Mouse (Mus musculus): Measurements from ENCODE around the gene Cfc1. TPM values are rescaled to one million over a fixed set of nuclear protein-coding genes. Genes with fewer than 3 reads are reported as not detected.
A peak's percentile ranks its signal among the peaks of the same experiment; 100 is the strongest.

Gene Cfc1
- polyA plus RNA-seq, 1 experiment from 2014 or later: not detected

DNA sequence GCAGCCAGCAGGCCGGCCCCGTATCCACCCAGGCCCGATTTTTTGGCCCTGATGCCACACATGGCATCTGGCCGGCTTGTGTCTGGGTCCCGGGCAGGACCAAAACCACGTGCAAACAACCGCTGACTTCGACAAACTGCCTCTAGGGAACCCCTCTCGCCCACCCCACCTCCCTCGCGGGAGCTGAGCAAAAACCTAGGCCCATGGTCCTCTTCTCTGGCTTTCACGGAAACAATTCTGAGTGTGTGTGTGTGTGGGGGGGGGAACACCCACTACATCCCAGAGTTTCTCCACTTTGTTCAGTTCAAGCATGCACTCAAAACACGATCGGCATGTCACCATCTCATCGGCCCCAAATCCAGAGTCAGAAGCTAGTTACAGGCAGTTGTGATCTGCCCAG, 25.4 kb downstream of the Cfc1 start, which contains the start of gene Prss40:
Prss40 (minus strand) TSS at position 101 of the 400 bp plus-strand sequence.
- no peak for ATAC-seq
- H3K27ac ChIP-seq: no peak within 1 kb of the TSS
- H3K36me3 ChIP-seq: no peaks in the 10 kb centered on the region
- WGBS (ENCODE audit: insufficient replicate concordance): 73% methylated on average over 15 of the region's 15 CpGs
- no peak within 1 kb of the TSS for H3K4me2 ChIP-seq
- H3K9ac ChIP-seq: no peak within 1 kb of the TSS
- H3K4me3 ChIP-seq: no peak within 1 kb of the TSS
- no peaks in the 10 kb centered on the region for H3K9me3 ChIP-seq (replicated peaks)
- no peaks in the 10 kb centered on the region for H3K4me1 ChIP-seq
- no peaks in the 10 kb centered on the region for H3K27me3 ChIP-seq (replicated peaks)

DNA sequence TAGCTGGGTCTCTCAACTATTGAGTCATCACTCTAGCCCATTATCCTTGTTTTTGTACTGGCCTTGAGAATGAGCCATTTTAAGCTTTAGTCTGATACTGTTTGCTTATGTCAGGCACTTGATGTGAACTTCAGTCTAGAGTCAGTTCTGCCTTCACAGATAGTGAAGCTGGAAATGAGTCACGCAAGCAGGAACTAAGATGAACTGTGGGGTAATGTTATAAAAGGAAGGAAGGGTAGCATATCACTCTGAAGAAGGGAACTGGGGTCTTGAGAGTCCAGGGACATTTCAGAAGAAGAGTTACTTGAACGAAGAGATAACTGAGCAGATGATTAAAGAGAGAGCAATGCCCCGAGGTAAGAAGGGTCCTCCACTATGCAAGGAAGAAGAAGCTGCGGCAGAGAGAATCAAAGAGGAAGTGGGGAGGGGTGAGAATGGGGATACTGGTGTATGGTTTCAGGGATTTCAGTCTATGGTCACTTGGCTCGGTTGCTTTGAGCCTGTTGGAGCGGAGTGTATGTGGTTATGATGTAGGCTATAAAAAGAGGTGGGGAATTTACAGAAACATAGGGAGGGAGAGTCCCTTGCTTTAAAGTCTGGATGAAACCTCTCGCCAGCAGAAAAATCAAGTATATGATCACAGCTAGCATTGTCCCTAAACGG, 29.1 kb downstream of the Cfc1 start:
- H3K27me3 ChIP-seq (replicated peaks): no peaks in the 10 kb centered on the region
- H3K27ac ChIP-seq: no peak overlapping the region
- H3K9me3 ChIP-seq (replicated peaks): no peaks in the 10 kb centered on the region
- no peak overlapping the region for H3K4me2 ChIP-seq
- H3K4me1 ChIP-seq: no peaks in the 10 kb centered on the region
- H3K36me3 ChIP-seq: no peaks in the 10 kb centered on the region
- WGBS (ENCODE audit: insufficient replicate concordance): 33% methylated on average over 8 of the region's 8 CpGs
- H3K4me3 ChIP-seq: no peak overlapping the region
- no peak overlapping the region for H3K9ac ChIP-seq
- no peak for ATAC-seq

DNA sequence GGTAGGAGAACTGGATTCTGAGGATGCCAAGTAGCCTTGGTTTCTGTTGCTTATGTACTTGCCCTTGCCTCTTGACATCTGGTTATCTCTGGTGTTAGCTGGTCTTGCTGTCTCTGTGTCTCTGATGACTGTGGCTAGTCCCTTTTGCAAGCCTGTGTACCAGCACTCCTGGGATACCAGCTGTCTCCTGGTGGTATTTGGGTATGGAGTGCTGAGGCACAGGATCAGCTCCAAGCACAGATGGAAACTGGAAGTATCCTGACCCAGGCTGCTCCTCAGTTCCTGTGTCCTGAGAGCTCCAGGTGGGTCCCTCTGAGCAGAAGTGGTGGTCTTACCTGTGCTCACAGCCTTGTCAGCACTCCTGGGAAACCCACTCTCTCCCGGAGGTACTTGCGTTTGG, 32.7 kb downstream of the Cfc1 start:
- WGBS (ENCODE audit: insufficient replicate concordance): 84% methylated on average over 2 of the region's 2 CpGs
- no peaks in the 10 kb centered on the region for H3K9me3 ChIP-seq (replicated peaks)
- H3K4me2 ChIP-seq: no peak overlapping the region
- ATAC-seq: no peak
- no peaks in the 10 kb centered on the region for H3K4me1 ChIP-seq
- H3K27ac ChIP-seq: no peak overlapping the region
- H3K4me3 ChIP-seq: no peak overlapping the region
- H3K9ac ChIP-seq: no peak overlapping the region
- no peaks in the 10 kb centered on the region for H3K27me3 ChIP-seq (replicated peaks)
- no peaks in the 10 kb centered on the region for H3K36me3 ChIP-seq

DNA sequence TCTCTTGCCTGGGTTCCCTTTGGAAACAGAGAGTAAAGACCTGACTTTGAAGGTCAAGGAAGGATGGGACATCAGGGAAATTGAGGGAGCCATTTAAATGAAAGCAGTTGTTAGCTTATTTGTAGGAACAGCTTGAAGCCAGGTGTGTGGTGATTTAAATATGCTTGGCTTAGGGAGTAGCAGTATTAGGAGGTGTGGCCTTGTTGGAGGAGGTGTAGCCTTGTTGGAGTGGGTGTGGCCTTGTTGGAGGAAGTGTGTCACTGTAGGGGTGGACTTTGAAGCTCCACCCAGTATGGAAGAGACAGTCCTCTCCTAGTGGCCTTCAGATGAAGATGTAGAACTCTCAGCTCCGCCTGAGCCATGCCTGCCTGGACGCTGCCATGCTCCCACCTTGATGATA, 34.4 kb downstream of the Cfc1 start:
- 81% methylated on average over 2 of the region's 2 CpGs for WGBS (ENCODE audit: insufficient replicate concordance)
- Histone ChIP-seq H3K4me1 (no peaks in the 10 kb centered on the region), H3K27me3 (replicated peaks) (no peaks in the 10 kb centered on the region), H3K9ac (no peak overlapping the region), H3K36me3 (no peaks in the 10 kb centered on the region), H3K27ac (no peak overlapping the region), H3K4me3 (no peak overlapping the region), H3K4me2 (no peak overlapping the region), H3K9me3 (replicated peaks) (no peaks in the 10 kb centered on the region)
- no peak for ATAC-seq

DNA sequence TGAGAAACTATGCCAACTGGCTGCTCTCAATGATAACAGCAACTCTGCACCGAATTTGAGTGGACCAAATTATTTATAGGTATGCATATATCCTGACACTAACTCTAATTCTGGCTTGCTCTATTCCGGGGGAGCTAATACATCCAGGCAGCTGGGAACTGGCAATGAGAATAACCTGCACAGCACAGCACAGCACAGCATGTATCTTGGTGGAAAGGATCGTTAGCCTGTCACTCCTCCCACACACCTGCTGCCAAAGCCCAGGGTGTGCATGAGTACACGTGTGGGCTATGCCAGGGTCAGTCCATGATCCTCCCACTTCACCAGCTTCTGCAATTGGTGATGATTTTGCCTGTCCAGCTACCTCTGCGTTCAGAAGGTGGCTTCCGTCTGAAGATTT, 36.0 kb downstream of the Cfc1 start:
- H3K9ac ChIP-seq: no peak overlapping the region
- no peaks in the 10 kb centered on the region for H3K36me3 ChIP-seq
- WGBS (ENCODE audit: insufficient replicate concordance): 65% methylated on average over 6 of the region's 6 CpGs
- H3K9me3 ChIP-seq (replicated peaks): no peaks in the 10 kb centered on the region
- no peaks in the 10 kb centered on the region for H3K27me3 ChIP-seq (replicated peaks)
- H3K4me3 ChIP-seq: no peak overlapping the region
- ATAC-seq: no peak
- H3K4me2 ChIP-seq: no peak overlapping the region
- H3K4me1 ChIP-seq: no peaks in the 10 kb centered on the region
- H3K27ac ChIP-seq: no peak overlapping the region

DNA sequence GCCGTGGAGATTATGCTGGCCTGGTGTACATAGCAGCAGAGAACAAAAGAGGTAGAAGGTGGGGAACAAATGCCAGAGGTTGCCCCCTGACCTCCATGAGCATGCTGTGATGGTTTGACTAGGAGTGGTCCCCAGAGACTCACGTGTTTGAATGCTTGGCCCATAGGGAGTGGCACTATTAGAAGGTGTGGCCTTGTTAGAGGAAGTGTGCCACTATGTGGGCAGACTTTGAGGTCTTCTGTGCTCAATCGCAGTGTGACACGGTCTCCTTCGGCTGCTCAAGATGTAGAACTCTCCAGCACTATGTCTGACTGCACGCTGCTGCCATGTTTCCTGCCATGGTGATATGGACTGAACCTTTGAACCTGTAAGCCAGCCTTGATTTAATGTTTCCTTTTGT, 37.8 kb downstream of the Cfc1 start:
- WGBS (ENCODE audit: insufficient replicate concordance): 63% methylated on average over 6 of the region's 6 CpGs
- ATAC-seq: no peak
- no peaks in the 10 kb centered on the region for H3K9me3 ChIP-seq (replicated peaks)

DNA sequence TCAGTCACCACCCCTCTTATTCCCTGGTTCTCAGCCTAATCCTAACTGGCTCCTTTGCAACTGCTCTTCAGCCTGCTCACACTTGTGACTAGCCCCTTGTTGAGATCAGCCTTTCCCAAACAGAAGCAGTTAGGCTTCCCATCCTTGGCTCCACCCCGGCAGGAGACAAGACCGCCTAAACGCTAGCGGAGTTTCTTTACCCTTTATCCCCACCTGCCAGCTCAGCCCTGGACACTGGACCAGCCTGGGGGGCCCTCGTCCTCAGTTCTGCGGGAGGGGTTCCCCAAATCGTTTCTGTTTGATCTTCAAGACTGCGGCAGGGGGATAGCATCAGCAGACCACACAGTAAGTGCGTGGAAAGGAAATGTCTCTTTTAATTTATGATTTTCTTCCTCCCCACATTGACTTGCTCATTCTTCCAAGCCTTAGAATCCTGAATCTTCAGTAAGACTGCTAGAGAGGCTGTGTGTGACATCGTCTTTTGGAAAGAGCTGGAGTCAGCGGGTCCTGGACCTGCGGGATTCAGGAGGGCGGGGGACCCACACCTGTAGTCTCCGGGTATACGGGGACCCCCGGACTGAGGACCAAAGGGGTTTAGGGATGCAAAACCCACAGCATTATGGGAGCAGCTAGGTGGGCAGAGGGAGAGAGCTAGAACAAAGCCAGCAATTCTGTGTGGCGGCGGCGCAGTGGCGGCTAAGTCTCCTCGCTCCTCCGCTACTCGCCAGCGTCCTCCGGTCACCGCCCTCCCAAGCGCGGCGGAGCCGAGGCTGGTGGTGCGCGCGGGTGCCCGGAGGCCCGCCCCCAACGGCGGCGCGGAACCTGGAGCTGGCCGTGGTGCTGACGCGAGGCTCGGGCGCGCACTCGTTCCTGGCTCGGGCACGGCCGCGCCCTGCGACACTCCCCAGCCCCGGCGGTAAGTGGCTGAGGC, 43.7 kb downstream of the Cfc1 start, which contains the start of gene Amer3:
Amer3 (plus strand) TSS at position 807 of the 931 bp plus-strand sequence.
- H3K4me3 ChIP-seq: peak within 1 kb of the TSS; percentile 24
- no peak within 1 kb of the TSS for H3K27ac ChIP-seq
- H3K36me3 ChIP-seq: no peaks in the 10 kb centered on the region
- 2% methylated on average over 53 of the region's 53 CpGs for WGBS (ENCODE audit: insufficient replicate concordance)
- H3K4me1 ChIP-seq: 0 out of 2 replicates have a peak, but pooled peaks cover 6% of the 10 kb centered on the region
- H3K9ac ChIP-seq: no peak within 1 kb of the TSS
- H3K27me3 ChIP-seq (replicated peaks): peaks cover 26% of the 10 kb centered on the region
- H3K4me2 ChIP-seq: peak within 1 kb of the TSS; percentile 61
- H3K9me3 ChIP-seq (replicated peaks): no peaks in the 10 kb centered on the region
- peak; percentile 62 for ATAC-seq

More for the DNA sequence above, 37.8 kb downstream of the Cfc1 start:
- no peak overlapping the region for H3K9ac ChIP-seq
- no peak overlapping the region for H3K4me3 ChIP-seq
- no peak overlapping the region for H3K27ac ChIP-seq
- H3K4me1 ChIP-seq: no peaks in the 10 kb centered on the region
- peaks cover 6% of the 10 kb centered on the region for H3K27me3 ChIP-seq (replicated peaks)
- H3K4me2 ChIP-seq: no peak overlapping the region
- H3K36me3 ChIP-seq: no peaks in the 10 kb centered on the region

DNA sequence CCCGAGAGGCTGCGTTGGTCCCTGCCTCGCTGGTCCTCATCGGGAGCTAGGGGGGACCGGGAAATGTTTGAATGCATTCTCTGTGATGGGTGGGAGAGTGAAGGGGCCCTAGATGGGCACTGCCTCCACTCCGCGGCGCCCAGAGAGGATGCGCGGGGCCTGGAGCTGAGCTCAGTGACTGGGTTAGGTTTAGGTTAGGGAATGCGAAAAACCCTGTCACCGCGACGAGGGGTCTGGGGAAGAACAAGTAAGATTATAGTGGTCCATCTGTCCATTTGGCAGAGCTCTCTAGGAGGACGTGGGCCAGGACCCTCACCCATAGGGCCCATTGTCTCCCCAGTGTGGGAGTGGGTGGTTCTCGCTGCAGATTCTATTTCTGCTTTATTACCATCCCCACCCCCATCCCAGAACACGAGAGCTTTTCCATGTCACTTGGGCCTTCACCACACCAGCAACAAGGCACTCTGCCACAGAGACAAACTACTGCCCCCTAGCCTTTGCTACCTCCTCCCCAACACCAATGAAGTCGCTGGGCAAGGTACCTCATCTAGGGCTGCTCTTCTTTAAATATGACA, 44.4 kb downstream of the Cfc1 start:
- H3K4me2 ChIP-seq: peak overlapping the region; percentile 61
- no peak overlapping the region for H3K27ac ChIP-seq
- no peaks in the 10 kb centered on the region for H3K9me3 ChIP-seq (replicated peaks)
- 0 out of 2 replicates have a peak, but pooled peaks have one; percentile 8 for ATAC-seq
- peaks cover 26% of the 10 kb centered on the region for H3K27me3 ChIP-seq (replicated peaks)
- WGBS (ENCODE audit: insufficient replicate concordance): 3% methylated on average over 18 of the region's 18 CpGs
- H3K4me1 ChIP-seq: 0 out of 2 replicates have a peak, but pooled peaks cover 6% of the 10 kb centered on the region
- H3K9ac ChIP-seq: no peak overlapping the region
- H3K4me3 ChIP-seq: peak overlapping the region; percentile 24; the same call in 1 of the 2 replicates
- H3K36me3 ChIP-seq: no peaks in the 10 kb centered on the region

DNA sequence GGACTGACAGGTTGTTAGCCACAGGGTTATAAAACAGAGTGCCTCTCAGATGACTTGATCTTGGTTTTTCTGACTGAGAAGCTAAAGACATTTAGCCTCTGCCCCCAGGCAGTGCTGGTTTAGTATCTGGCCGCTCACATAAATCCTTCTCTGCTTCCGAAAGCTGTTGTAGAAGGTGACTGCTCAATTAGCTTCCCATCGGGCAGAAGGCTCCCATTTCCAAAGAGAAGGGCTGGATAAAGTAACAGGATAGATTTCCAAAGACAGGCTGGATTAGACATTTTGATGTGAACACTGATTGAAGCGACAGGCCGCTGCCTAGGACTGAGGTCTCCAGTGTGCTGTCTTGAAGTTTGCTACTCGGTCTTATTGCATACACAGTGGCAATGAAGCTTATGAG, 46.8 kb downstream of the Cfc1 start:
- H3K27me3 ChIP-seq (replicated peaks): peaks cover 23% of the 10 kb centered on the region
- 0 out of 2 replicates have a peak, but pooled peaks cover 6% of the 10 kb centered on the region for H3K4me1 ChIP-seq
- H3K4me2 ChIP-seq: no peak overlapping the region
- WGBS (ENCODE audit: insufficient replicate concordance): 66% methylated on average over 6 of the region's 6 CpGs
- no peak overlapping the region for H3K9ac ChIP-seq
- H3K4me3 ChIP-seq: no peak overlapping the region
- H3K9me3 ChIP-seq (replicated peaks): no peaks in the 10 kb centered on the region
- H3K27ac ChIP-seq: no peak overlapping the region
- no peak for ATAC-seq
- no peaks in the 10 kb centered on the region for H3K36me3 ChIP-seq

DNA sequence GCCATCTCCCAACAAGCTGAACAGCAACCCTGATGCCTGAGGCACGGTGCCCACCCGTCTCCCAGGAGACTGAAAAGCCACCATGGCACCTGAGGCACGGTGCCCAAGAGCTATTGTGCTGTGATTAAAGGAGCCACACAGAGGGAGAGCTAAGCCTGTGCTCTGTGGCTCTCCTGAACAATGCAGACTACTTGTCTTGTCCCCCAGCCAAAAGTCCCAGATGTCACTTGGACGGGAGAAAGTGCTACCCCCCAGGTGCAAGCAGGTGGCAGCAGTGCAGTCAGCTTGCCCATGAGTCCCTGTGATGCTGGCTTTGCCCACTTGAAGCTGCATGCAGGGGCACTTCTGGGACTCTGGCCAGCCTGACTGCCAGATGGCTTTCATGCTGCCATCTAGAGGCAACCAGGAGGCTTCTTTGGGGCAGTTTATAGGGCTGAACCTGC, 48.4 kb downstream of the Cfc1 start:
- H3K4me1 ChIP-seq: 0 out of 2 replicates have a peak, but pooled peaks cover 5% of the 10 kb centered on the region
- H3K9ac ChIP-seq: no peak overlapping the region
- H3K27me3 ChIP-seq (replicated peaks): peaks cover 14% of the 10 kb centered on the region
- no peaks in the 10 kb centered on the region for H3K36me3 ChIP-seq
- H3K4me3 ChIP-seq: no peak overlapping the region
- no peak overlapping the region for H3K4me2 ChIP-seq
- ATAC-seq: no peak
- H3K27ac ChIP-seq: no peak overlapping the region
- WGBS (ENCODE audit: insufficient replicate concordance): 26% methylated on average over 4 of the region's 4 CpGs
- H3K9me3 ChIP-seq (replicated peaks): no peaks in the 10 kb centered on the region

DNA sequence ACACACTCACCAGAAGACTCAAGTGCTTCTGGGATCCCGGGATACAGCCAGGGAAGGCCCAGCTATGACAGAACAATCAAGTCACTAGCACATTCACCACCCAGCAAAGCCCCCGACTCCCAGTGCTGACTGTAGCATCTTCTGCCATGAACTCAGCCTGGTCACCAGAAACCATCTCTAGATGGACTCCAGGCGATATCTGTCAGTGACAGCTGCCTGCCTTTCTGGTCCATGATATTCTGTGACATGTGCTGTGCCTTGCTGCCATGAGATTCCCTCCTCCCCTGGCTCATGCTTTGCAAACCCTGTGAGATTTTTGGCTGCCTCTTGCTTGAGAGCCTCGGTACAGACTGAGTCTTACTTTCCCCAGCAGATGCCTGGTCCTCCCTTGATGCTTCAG, 49.3 kb downstream of the Cfc1 start:
- WGBS (ENCODE audit: insufficient replicate concordance): 46% methylated on average over 4 of the region's 4 CpGs
- Histone ChIP-seq H3K4me1 (no peaks in the 10 kb centered on the region), H3K36me3 (no peaks in the 10 kb centered on the region), H3K27ac (no peak overlapping the region), H3K27me3 (replicated peaks) (peaks cover 5% of the 10 kb centered on the region), H3K9me3 (replicated peaks) (no peaks in the 10 kb centered on the region), H3K4me2 (no peak overlapping the region), H3K9ac (no peak overlapping the region), H3K4me3 (no peak overlapping the region)
- ATAC-seq: no peak
